Mouse (Mus musculus) forebrain, embryonic 12.5 days (tissue): ENCODE results near the gene Wnt1. TPM values are rescaled to one million over a fixed set of nuclear protein-coding genes. Genes with fewer than 3 reads are reported as not detected.
"Not testable (repeated sequence)": the region's sequence is repeated elsewhere in the genome, so short reads cannot be mapped to it uniquely, and the experiment has no call there.

Source experiments
- ATAC-seq: fragments of 200-750 bp; cut with Nextera tagmentation; 2 replicates; pipeline ENCODE4 v1.8.0; 2017; ENCODE audit warnings: moderate TSS enrichment; ENCODE audit not compliant: low FRiP score
- H3K27ac ChIP-seq: fragments of 300-500 bp; sonication (generic); 2 replicates; pipeline ENCODE4 v1.5.1; 2016; ENCODE audit warnings: mild to moderate bottlenecking
- H3K27me3 ChIP-seq: fragments of 300-500 bp; sonication (generic); 2 replicates; pipeline ENCODE4 v1.6.1; 2016; ENCODE audit warnings: mild to moderate bottlenecking
- H3K36me3 ChIP-seq: fragments of 300-500 bp; sonication (generic); replicated peaks from 2 replicates; pipeline ENCODE4 v1.6.1; 2016; ENCODE audit warnings: mild to moderate bottlenecking
- H3K4me1 ChIP-seq: fragments of 300-500 bp; sonication (generic); 2 replicates; pipeline ENCODE4 v1.6.1; 2016
- H3K4me2 ChIP-seq: fragments of 300-500 bp; sonication (generic); 2 replicates; pipeline ENCODE4 v1.6.1; 2016; ENCODE audit warnings: mild to moderate bottlenecking, moderate library complexity
- H3K4me3 ChIP-seq: fragments of 300-500 bp; sonication (generic); replicated peaks from 2 replicates; pipeline ENCODE4 v1.5.1; 2016; ENCODE audit warnings: mild to moderate bottlenecking
- H3K9ac ChIP-seq: fragments of 300-500 bp; sonication (generic); 2 replicates; pipeline ENCODE4 v1.6.1; 2016; ENCODE audit warnings: mild to moderate bottlenecking
- H3K9me3 ChIP-seq: fragments of 300-500 bp; sonication (generic); 2 replicates; pipeline ENCODE4 v1.6.1; 2016
- WGBS: fragments of 180-500 bp; shearing (Covaris S2); methylation state at CpG from one replicate; pipeline ENCODE4 v1.1.7; 2016; 5-methylcytosine and 5-hydroxymethylcytosine counted together
- polyA plus RNA-seq: library from polyadenylated mRNA; unstranded; fragments of >200 nt; fragmentation: Nextera tagmentation; extraction: Ambion mirVana; gene quantifications from 2 replicates; pipeline ENCODE4 v1.2.1, GENCODE M21; 2016

Wnt1 gene
- polyA plus RNA-seq, 1 experiment from 2014 or later = 0.61 TPM

DNA sequence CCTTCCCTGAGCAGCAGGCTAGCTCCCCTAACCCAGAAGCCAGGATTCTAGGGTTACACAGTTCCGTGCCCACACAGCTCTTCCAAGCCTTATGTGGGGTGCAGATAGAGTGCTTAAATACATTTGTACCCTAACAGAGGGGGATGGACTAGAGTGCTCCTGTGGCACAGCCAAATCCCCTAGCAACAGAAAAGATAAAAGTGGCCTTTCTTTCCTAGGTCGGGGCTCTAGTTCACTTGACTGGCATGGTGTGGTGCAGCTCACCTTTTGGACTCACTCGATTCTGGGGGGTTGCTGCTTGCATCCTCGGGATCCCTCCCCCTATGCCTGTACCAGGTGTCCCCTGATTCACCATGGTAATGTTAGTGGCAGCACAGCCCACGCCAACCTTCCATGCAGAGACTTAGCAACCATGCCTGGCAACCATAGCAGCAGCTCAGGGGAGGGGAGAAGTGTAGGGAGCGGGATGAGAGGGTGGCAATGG is 19.0 kb downstream of the Wnt1 start:
- no peak for ATAC-seq
- Histone ChIP-seq H3K27ac (no peak overlapping the region), H3K4me2 (0 out of 2 replicates have a peak overlapping the region, but pooled peaks have one; percentile 63), H3K4me3 (no peak overlapping the region; the same call in 1 of the 2 replicates), H3K27me3 (peaks cover 73% of the 10 kb centered on the region), H3K36me3 (peaks cover 15% of the 10 kb centered on the region), H3K9ac (no peak overlapping the region), H3K9me3 (no peaks in the 10 kb centered on the region), H3K4me1 (peaks cover 47% of the 10 kb centered on the region)
- 4% methylated on average over 6 of the region's 6 CpGs for WGBS

DNA sequence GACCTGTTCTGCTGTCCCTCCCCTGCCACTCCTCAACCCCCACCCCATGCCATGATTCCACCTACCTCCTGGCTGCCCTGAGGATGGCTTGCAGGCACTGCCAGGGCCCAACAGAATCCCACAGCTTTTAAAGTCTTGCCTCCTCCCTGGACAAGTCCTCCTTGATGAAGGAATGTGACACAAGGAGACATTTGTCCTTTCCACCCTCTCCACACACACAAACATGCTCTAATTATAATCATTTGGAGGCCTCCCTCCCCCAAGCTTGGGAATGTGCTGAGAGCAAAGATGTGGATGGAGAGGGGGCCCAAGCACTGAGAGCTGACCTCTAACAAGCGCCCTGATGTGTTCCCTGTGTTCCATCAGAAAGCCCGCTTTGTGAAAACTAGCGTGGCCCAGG is 19.7 kb downstream of the Wnt1 start, which contains the start of gene Ddn:
Gene Ddn, minus strand, starts transcription at position 101 of the 400 bp plus-strand sequence.
- no peak within 1 kb of the TSS for H3K27ac ChIP-seq
- peak within 1 kb of the TSS; percentile 63 for H3K4me2 ChIP-seq

DNA sequence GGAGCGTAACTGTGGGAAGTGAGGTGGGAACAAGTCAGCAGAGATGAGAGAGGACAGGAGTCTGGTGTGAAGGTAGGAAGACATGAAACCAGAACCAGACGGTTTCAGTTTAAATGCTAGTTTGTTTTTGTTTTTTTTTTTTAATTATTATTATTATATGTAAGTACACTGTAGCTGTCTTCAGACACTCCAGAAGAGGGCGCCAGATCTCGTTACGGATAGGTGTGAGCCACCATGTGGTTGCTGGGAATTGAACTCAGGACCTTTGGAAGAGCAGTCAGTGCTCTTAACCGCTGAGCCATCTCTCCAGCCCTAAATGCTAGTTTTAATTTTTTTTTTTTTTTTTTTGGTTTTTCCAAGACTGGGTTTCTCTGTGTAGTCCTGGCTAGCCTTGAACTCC is 20.6 kb downstream of the Wnt1 start:
- not testable (repeated sequence) for H3K27ac ChIP-seq, H3K9me3 ChIP-seq, H3K9ac ChIP-seq, H3K4me3 ChIP-seq, ATAC-seq, H3K4me2 ChIP-seq
- 79% methylated on average over 6 of the region's 6 CpGs for WGBS
- Histone ChIP-seq H3K4me1 (peaks cover 39% of the 10 kb centered on the region), H3K27me3 (peaks cover 58% of the 10 kb centered on the region), H3K36me3 (peaks cover 27% of the 10 kb centered on the region)

More for the DNA sequence above, 19.7 kb downstream of the Wnt1 start, which contains the start of gene Ddn:
- Histone ChIP-seq H3K4me1 (peaks cover 42% of the 10 kb centered on the region), H3K9me3 (no peaks in the 10 kb centered on the region), H3K27me3 (peaks cover 66% of the 10 kb centered on the region), H3K36me3 (peaks cover 22% of the 10 kb centered on the region), H3K9ac (no peak within 1 kb of the TSS), H3K4me3 (peak within 1 kb of the TSS; percentile 42)
- WGBS = 32% methylated on average over 3 of the region's 3 CpGs
- ATAC-seq = no peak

- Histone ChIP-seq H3K4me3 (no peak overlapping the region), H3K9ac (no peak overlapping the region), H3K27ac (no peak overlapping the region), H3K36me3 (peaks cover 40% of the 10 kb centered on the region), H3K4me2 (no peak overlapping the region), H3K9me3 (no peaks in the 10 kb centered on the region), H3K27me3 (peaks cover 31% of the 10 kb centered on the region), H3K4me1 (peaks cover 13% of the 10 kb centered on the region)
- ATAC-seq = no peak
- 85% methylated on average over 20 of the region's 20 CpGs for WGBS
These were observed 23.2 kb downstream of the Wnt1 start for GRCm38 (mm10) chr15:98812741-98813424.

DNA sequence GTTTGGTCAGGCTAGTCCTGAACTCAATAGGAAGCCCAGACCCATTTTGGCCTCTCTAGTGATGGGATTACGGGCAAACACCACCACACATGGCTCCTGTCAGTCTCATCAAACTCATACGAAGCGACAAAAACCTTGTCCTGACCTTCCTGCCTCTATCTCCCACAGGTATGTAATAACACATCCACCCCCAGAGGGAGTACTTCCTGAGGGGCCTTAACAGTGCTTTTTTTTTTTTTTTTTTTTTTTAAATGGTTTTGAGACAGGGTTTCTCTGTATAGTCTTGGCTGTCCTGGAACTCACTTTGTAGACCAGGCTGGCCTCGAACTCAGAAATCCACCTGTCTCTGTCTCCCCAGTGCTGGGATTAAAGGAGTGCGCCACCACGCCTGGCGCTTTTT is 28.5 kb downstream of the Wnt1 start:
- no peaks in the 10 kb centered on the region for H3K9me3 ChIP-seq
- H3K4me2 ChIP-seq = no peak overlapping the region
- H3K9ac ChIP-seq = no peak overlapping the region
- no peaks in the 10 kb centered on the region for H3K27me3 ChIP-seq
- ATAC-seq = no peak
- no peak overlapping the region for H3K27ac ChIP-seq
- H3K36me3 ChIP-seq = peaks cover 44% of the 10 kb centered on the region
- H3K4me1 ChIP-seq = no peaks in the 10 kb centered on the region
- H3K4me3 ChIP-seq = no peak overlapping the region
- WGBS = 91% methylated on average over 7 of the region's 7 CpGs

GRCm38 (mm10) chr15:98820937-98821336 is 31.3 kb downstream of the Wnt1 start:
- Histone ChIP-seq H3K9me3 (no peaks in the 10 kb centered on the region), H3K27me3 (no peaks in the 10 kb centered on the region)
- no peak for ATAC-seq

DNA sequence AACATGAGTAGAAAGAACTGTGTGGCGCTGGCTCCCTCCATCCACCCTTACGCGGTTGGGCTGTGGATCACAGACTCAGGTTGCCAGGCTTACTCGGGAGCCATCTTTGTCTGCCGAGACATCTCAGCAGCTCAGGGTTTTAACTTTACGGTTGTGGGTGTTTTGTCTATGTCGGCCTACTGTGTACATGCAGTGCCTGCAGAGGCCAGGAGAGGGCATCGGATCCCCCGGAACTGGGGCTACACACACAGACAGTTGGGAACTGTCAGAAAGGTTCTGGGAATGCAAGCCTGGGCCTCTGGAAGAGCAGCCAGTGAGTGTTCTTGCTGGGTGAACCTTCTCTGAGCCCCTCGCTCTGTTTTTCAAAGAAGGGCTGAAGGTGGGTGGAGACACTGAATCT is 31.7 kb downstream of the Wnt1 start:
- Histone ChIP-seq H3K4me2 (no peak overlapping the region), H3K9ac (no peak overlapping the region), H3K36me3 (peaks cover 43% of the 10 kb centered on the region), H3K4me1 (no peaks in the 10 kb centered on the region), H3K27ac (no peak overlapping the region), H3K27me3 (no peaks in the 10 kb centered on the region), H3K4me3 (no peak overlapping the region), H3K9me3 (no peaks in the 10 kb centered on the region)
- 20% methylated on average over 10 of the region's 10 CpGs for WGBS
- ATAC-seq = no peak

More at GRCm38 (mm10) chr15:98820937-98821336, 31.3 kb downstream of the Wnt1 start:
- peaks cover 44% of the 10 kb centered on the region for H3K36me3 ChIP-seq
- no peak overlapping the region for H3K27ac ChIP-seq
- no peak overlapping the region for H3K9ac ChIP-seq
- no peaks in the 10 kb centered on the region for H3K4me1 ChIP-seq
- H3K4me2 ChIP-seq = no peak overlapping the region
- 91% methylated on average over 4 of the region's 4 CpGs for WGBS
- H3K4me3 ChIP-seq = no peak overlapping the region

DNA sequence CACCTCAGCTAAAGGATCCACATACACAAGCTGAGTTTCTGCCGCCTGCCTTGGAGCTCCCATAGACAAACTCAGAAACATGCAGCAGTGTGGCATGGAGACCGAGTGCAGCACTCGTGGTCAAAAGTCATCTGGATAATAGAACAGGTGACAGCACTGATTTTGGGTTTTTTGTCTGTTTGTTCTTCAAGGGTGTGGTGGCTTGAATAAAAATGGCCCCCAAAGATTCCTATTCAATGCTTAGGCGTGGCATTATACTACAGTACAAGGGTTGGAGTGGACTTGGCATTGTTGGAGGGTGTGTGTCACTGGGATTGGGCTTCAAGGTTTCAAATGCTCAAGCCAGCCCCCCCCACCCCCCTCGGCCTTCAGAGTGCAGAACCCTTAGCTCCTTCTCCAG is 32.5 kb downstream of the Wnt1 start:
- no peak overlapping the region for H3K9ac ChIP-seq
- H3K36me3 ChIP-seq = peaks cover 37% of the 10 kb centered on the region
- 89% methylated on average over 5 of the region's 5 CpGs for WGBS
- ATAC-seq = no peak
- no peaks in the 10 kb centered on the region for H3K9me3 ChIP-seq
- H3K4me2 ChIP-seq = no peak overlapping the region
- H3K27ac ChIP-seq = no peak overlapping the region
- no peak overlapping the region for H3K4me3 ChIP-seq
- H3K4me1 ChIP-seq = no peaks in the 10 kb centered on the region
- H3K27me3 ChIP-seq = no peaks in the 10 kb centered on the region

DNA sequence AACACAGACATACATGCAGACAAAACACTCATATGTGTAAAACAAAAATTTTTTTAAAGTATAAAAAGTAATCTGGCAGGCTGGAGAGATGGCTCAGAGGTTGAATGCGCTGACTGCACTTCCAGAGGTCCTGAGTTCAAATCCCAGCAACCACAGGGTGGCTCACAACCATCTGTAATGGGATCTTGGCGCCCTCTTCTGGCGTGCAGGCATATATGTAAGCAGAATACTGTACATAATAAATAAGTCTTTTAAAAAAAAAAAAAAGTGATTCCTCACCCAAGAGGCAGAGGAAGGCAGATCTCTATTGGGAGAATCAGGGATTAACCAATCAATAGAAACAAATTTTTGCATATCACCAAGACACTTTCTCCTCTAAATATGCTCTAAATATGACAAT is 33.8 kb downstream of the Wnt1 start:
- no peak for ATAC-seq
- H3K9me3 ChIP-seq = no peaks in the 10 kb centered on the region
- no peak overlapping the region for H3K9ac ChIP-seq
- no peak overlapping the region for H3K4me2 ChIP-seq
- no peaks in the 10 kb centered on the region for H3K27me3 ChIP-seq
- no peak overlapping the region for H3K4me3 ChIP-seq
- H3K36me3 ChIP-seq = peaks cover 37% of the 10 kb centered on the region
- no peak overlapping the region for H3K27ac ChIP-seq
- no peaks in the 10 kb centered on the region for H3K4me1 ChIP-seq
- WGBS = 68% methylated on average over 3 of the region's 3 CpGs

DNA sequence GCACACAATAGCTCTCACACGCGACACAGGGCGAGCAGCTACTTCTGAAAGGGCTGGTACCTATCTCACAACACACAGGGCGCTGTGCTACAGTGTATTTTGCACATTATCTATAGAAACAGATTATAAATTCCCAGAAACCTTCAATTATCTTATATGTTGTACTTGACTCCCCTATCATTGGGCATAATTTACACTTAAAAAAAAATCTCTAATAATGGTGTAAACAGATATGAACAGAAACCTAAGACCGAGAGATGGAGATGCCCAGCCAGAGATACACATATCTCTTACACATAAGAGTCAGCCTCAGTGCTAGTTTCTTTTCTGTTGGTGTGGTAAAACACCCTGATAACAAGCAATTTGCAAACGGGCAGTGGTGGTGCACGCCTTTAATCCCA is 38.0 kb downstream of the Wnt1 start:
- H3K4me1 ChIP-seq = peaks cover 13% of the 10 kb centered on the region

DNA sequence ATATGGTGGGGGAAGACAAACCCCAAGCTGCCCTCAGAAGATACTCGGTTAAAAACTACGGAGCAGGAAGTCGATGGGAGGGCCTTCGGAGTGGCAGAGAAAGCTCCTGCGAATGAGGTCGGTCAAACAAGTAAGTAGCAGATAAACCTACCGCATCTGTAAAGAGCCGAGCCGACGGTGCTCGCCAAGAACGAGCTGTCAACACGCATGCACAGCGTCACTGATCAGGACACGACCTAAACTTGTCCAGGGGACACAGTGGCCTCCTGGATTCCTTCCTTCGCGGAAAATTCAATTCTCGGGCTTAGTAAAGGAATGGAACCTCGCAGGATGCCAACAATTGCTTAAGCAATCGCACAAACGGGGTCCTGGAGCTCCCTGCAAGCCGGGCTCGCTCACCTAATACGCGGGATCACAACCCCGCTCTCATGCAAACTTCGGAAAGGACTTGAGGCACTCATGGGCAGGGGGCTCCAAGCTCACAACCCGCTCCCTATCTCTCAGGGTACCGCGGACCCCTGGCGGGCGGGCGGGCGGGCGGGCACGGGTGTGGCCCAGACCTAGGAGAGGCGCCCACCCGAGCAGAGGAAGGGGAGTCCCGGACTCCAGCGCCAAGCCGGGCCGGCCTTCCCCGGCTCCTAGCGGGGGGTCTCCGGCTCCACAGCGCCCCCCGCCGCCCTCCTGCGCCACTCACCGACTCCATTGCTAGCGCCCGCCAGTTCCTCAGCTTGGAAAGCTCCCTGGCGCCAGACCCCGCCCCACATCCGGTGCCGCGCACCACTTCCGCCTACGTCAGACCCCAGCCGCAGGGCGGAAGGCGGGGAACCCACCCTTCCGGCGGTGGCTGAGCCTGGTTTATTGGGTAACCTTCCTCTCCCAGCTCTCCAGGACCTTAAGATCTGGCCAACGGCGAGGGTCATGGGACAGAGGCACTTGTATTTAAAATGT is 41.4 kb downstream of the Wnt1 start, which contains the start of gene Prkag1:
Gene Prkag1, minus strand, starts transcription at position 786 of the 948 bp plus-strand sequence.
- Histone ChIP-seq H3K9ac (peak within 1 kb of the TSS; percentile 87), H3K9me3 (no peaks in the 10 kb centered on the region), H3K27ac (peak within 1 kb of the TSS; percentile 90), H3K4me2 (peak within 1 kb of the TSS; percentile 69), H3K4me1 (peaks cover 13% of the 10 kb centered on the region), H3K4me3 (peak within 1 kb of the TSS; percentile 85), H3K36me3 (peaks cover 30% of the 10 kb centered on the region), H3K27me3 (no peaks in the 10 kb centered on the region)
- peak; percentile 97 for ATAC-seq
- WGBS = under 1% methylated on average over 59 of the region's 66 CpGs

More for the DNA sequence above, 38.0 kb downstream of the Wnt1 start:
- Histone ChIP-seq H3K9me3 (no peaks in the 10 kb centered on the region), H3K36me3 (peaks cover 26% of the 10 kb centered on the region), H3K4me3 (no peak overlapping the region), H3K27me3 (no peaks in the 10 kb centered on the region), H3K27ac (no peak overlapping the region), H3K4me2 (no peak overlapping the region), H3K9ac (no peak overlapping the region)
- 90% methylated on average over 7 of the region's 7 CpGs for WGBS
- no peak for ATAC-seq

DNA sequence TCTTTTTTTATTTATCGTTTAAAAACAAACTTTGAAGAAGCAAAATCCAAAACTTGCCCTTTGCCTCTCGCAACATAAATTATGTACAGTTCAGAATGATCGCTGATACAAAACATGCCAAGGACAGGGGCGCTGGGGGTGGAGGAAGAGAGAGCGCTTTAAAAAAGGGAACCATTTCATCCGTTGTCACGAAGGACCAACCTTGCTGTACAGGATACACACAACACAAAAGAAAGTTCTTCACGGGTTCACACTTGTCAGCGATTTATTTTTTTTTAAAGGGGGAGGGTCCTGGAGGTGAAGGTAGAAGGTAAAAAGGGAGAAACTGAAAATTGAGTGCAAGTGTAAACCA is 42.0 kb downstream of the Wnt1 start:
- peak overlapping the region; percentile 85 for H3K4me3 ChIP-seq
- H3K4me2 ChIP-seq = peak overlapping the region; percentile 69
- 24% methylated on average over 9 of the region's 9 CpGs for WGBS
- H3K36me3 ChIP-seq = peaks cover 36% of the 10 kb centered on the region
- peak overlapping the region; percentile 87 for H3K9ac ChIP-seq
- no peaks in the 10 kb centered on the region for H3K9me3 ChIP-seq
- peak overlapping the region; percentile 90 for H3K27ac ChIP-seq
- H3K4me1 ChIP-seq = peaks cover 13% of the 10 kb centered on the region
- H3K27me3 ChIP-seq = no peaks in the 10 kb centered on the region
- peak; percentile 57 for ATAC-seq
